Mouse (Mus musculus): ENCODE data around the gene Nsmce3.

The Nsmce3 gene

DNA sequence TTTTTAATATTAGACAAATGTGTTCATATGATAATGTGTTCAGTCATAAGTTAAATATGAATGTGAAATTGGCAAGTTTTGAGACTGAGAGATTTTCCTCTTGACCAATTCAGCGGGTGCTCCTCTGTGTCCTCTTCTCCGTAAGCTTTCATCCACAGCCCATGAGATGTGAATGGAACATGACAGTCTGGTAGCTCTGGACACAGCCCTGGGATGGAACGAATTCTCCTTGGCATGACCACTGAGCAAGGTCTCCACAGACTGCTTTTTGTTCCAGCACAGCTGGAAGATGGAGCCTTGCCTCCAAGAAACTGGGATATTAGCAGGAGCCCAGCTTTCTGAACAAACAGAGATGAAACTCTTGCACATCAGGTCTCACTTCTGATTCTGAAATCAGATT lies 9.8 kb downstream of the Nsmce3 start:
- no peak for DNase-seq (ENCODE audit: low read depth, low spot score)

DNA sequence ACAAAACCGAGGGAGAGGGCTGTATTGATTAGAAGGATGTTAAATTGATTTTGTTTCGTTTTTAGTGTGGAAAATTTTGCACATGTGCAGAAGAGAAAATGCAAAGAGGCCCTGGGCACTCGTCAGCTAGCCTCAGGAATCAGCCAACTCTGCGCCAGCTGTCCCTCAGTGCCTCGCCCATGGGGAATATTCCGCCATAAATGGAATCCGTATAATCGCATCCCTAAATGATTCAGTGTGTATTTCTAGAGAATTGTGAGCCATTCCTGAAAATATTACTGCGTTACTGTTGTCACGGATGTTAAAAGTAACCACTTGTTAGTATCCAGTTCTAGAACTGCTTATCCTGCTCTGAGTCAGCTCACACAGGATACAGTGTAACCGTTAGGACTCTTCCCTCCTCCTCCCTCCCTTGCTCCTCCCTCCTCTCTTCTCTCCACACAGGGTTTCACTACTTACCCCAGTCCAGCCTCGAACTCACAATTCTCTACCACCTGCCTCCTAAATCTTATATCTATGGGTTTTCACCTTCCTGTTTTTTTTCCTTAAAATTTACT lies 16.2 kb downstream of the Nsmce3 start:
- DNase-seq (ENCODE audit: low read depth, low spot score): no peak

DNA sequence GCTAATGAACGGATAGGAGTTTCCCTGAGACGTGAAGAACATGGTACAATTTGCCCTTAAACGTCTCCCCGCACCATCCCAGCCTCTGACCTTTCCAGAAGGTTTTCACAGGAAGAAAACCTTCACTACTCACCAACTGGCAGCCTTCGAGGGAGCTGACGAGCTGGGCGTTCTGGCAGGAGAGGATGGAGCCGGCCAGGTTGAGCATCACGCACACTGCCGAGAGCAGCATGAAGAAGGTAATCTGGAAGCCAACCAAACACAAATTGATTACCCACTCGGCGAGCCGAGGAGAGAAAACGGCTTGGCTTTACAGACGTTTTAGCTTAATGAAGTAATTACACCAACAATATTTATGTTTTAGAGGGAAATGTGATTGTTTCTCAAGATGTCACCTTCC lies 16.8 kb downstream of the Nsmce3 start:
- no peak for DNase-seq (ENCODE audit: low read depth, low spot score)

DNA sequence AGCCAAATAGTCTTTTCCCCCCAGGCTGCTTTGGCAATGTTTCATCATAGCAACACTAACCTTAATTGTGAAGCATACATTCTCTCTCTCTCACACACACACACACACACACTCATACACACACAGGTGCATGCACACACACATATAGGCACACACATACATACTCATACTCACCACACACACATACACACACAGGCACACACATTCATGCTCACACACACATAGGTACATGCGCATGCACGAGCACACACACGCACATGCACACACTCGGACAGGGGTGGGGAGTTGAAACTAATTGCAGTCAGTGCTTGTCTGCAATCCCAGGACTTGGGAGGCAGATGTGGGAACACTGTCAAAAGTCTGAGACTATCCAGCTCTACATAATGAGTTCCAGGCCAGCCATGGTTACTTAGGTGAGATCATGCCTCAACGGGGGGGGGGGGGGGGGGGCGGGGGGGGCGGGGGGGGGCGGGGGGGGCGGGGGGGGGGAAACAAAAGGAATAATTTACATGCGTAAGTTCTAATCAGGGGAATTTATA lies 17.3 kb downstream of the Nsmce3 start:
- no peak for DNase-seq (ENCODE audit: low read depth, low spot score)

DNA sequence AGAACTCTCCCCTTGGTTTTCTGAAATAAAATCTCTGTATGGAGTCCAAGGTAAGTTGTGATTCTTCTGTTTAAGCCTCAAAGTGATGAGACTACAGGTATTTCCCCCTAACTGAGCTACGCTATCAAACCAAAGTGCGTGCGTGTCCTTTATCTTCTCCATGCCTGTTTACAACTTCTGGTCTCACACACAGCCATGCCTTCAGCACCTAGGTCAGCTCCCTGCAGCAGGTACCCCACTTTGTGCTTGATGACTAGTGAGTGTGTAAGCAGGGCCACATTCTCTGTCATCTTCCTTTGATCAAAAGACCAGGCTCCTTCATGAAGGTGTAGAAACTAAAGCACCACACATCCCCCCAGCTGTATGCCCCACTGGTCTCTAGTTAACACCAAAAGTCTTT lies 22.0 kb downstream of the Nsmce3 start:
- peak; percentile 72 for DNase-seq (ENCODE audit: low read depth, low spot score)

DNA sequence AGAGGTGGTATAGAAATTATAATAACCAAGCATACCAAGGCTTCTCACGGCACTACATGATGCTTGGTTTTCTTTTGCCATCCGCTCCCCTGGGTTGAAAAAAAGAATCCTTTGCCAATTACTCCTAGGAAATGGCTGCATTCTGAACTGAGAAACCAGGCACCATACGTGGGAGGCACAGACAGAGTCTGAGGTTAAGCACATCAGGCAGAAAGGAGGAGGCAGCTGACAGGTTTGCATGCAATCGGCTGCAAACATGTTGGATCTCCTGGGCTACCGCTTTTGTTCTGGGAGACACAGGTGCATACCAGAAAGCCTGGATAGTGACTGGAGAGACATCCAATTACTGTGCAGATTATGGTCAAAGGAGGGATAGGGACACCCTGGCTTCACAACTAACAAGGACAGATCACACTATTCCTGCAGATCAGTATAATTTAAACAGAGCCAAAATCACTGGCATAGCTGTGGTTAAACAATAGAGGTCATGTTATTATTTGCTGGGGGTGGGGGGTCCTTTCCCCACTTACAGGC lies 25.4 kb downstream of the Nsmce3 start:
- no peak for DNase-seq (ENCODE audit: low read depth, low spot score)

DNA sequence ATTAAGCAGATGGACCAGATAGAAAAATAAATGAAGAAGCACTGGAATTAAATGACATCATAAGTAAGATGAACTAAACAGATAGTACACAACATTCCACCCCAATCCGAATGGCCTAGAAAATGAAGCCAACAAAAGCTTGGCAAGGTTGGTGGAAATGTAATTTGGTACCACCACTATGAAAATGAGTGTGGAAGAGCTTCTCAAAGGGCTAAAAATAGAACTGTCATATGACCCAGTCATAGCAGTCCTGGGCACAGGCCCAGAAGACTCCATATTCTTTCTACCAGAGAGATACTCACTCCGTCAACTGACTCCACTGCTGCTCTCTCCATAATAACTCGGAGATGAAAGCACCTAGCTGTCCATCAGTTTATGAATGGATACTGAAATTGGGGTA lies 26.7 kb downstream of the Nsmce3 start:
- DNase-seq (ENCODE audit: low read depth, low spot score): no peak

DNA sequence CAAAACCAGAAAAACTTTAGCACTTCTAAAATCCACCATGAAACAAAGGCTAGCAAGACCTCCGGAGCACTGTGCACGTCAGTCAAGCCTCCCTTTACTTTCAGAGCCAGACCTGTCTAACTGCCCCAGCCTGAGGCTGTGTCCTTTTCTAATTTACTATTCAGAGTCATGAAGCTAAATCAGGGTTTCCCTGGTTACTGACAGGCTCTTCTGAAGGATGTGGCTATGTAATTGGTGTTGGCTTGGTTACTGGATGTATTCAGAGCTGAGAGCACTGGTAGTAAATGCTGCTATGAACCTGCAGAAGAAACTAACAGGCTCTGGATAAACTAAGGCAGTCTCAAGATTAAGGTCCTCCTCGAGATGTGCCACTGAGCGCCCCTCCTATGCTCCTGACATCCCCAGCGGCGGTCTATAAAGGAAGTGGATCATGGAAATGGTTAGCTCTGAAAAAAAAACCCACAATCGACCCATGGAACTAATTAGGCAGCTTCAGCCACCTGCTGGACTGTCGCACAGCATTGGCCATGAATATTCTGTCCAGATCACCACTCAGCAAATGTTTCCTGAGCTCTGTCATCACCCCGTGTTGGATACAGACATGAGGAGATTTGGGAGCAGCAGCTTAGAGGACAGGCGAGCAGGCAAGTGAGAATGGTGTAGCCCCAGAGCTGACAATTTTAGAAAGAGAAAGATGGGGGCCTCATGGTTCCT lies 31.7 kb downstream of the Nsmce3 start:
- peak; percentile 23 for DNase-seq (ENCODE audit: low read depth, low spot score)

DNA sequence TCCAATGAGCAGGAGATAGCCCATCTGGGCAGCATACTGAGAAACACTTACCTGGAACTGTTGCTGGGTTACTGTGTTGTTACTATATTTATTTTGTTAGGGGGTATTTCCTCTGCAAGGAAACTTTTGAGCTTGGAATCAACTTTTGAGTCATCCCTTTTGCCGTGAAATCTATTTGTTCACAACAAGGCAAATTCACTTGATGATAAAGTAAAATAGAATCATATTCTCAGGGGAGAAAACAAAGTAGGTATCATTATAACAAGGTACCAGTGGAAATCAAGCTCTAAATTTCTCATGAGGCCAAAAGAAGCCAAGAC lies 32.3 kb downstream of the Nsmce3 start:
- no peak for DNase-seq (ENCODE audit: low read depth, low spot score)

DNA sequence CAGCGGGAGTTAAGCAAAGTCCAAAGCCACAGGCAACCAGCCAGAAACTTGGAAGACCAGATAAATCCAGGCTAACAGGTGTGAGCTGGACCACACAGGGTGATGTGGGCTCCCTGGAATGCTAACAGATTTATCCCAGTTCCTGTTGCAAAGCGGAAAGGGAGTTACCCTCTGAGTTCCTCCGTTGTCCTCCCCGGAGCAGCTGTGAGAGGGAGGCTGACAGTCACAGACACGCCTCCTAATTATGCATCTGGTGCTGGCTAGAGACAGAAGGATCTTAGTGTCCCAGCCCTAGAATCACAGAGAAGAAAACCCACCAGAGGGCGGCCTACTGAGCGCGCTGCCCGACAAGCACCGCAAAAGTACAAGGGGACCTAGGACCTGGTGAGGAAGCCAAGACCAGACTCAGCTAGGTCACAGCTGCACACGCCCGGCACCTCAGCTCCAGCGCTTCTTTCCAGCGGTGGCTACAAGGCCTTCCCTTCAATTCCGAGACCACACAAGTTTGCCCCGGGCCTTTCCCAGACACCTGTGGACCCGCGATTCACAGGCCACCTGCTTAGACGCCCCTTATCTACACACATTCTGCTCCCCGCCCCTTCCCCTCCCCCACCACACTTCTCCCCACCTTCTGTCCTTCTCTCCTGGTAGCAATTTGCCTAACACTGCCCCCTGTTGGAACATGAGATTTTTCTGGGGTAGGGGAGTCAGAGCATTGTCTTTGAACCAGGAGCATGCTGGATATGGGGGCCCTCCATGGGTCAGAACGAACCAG lies 32.8 kb downstream of the Nsmce3 start:
- DNase-seq (ENCODE audit: low read depth, low spot score): peak; percentile 54

DNA sequence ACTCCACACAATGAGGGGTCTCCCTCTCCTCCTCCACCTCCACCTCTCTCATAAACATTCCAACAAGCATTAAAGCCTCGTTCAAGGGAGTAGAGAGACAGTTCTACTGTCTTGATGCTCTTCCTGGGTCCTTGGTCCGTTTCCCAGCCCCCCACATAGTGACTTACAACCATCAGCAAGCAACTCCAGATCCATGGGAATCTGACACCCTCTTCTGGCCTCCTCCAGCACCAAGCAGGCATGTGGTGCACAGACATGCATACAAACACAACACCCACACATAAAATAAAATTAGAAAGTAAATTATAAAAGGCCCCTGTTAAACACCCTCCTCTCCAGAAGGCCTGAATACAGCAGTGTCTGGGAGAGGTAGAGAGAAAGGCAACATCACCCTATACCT lies 33.5 kb downstream of the Nsmce3 start:
- no peak for DNase-seq (ENCODE audit: low read depth, low spot score)

DNA sequence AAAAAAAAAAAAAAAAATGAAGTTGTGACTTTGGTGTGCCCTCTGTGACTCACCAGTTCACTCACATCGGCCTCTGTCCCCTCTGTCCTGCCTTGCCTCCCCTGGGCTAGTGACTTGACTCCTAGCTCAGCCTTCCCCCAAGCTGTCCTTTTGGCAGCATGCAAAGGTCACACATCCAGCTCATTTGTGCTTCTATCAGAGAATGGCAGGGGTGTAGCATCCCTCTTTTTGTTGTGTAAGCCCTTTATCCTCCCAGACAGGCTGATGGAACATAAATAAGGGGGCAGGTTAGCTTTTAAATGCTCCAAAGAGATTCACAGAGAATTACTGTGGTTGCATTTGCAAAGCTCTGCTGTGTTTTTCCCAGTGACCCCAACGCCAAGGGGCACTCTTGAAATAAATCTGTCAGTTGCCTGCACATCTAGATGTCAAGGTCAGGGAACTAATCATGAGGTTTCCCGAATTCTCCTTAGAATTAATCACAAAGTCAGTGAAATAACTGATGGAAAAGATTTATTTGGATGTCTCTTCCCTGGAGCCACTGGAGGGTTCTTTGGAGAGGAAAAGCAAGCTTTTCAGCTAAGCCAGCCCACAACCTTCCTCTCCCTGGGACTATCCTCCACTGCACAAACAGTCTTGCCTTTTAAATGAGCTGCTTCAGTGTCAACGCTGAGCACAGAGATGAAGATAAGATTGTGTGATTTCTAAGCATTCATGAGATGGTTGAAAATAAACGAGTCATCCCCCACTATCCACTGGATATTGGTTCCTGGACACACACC lies 42.4 kb downstream of the Nsmce3 start:
- no peak for DNase-seq (ENCODE audit: low read depth, low spot score)

DNA sequence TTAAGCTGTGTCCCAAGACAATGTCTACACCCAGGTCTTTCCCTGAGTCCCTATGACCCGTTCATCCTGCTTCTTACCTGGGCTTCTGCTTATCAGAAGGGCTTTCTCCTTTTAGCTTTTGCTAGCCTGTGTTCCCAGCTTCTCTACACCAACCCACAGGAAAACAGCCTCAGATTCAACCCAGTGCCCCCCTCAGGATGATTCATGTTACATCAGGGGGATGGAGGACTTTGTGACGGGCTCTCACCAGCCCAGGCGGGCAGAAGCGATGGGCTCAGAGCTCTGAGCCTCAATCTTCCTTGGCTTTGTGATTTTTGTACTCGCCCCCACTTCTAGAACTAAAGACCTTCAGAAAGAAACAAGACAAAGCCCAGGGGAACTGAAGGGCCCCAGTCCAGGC lies 51.7 kb downstream of the Nsmce3 start:
- DNase-seq (ENCODE audit: low read depth, low spot score): no peak

DNA sequence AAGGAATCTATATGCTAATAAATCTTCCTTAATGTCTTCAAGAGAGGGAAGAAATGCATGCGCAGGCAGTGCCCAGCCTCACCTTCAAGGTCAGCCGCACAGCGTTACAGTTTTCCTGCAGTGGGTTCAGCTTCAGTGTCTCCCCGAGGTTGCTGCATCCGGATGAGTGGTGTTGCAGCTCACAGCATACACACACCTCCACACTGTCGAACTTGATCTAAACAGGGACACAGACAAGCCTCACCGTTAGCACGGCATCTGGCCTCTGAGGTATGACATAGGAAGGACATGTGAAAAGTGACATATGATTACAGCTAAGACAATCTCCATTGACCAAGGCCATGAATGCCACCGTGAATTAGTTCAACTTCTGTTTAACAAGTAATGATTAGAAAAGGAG lies 53.1 kb downstream of the Nsmce3 start:
- DNase-seq (ENCODE audit: low read depth, low spot score): no peak
